Mouse (Mus musculus): ENCODE results near the gene Spag16. TPM values are rescaled to one million over a fixed set of nuclear protein-coding genes. Genes with fewer than 3 reads are reported as not detected.

Gene Spag16
- polyA plus RNA-seq, 1 experiment from 2014 or later: 1.9 TPM

GRCm38 (mm10) chr1:70116212-70116982, 289.6 kb downstream of the Spag16 start:
- Histone ChIP-seq H3K4me1 (ENCODE audit: control insufficient read depth, insufficient read depth, low read length) (no peaks in the 10 kb centered on the region), H3K27me3 (ENCODE audit: control insufficient read depth, insufficient read depth, low read length) (no peaks in the 10 kb centered on the region), H3K27ac (replicated peaks; ENCODE audit: low read depth, low read length) (no peak overlapping the region), H3K36me3 (replicated peaks; ENCODE audit: control insufficient read depth, insufficient read depth, low read depth, low read length) (no peaks in the 10 kb centered on the region), H3K4me2 (ENCODE audit: low read depth, low read length) (no peak overlapping the region), H3K9ac (replicated peaks; ENCODE audit: low read length) (no peak overlapping the region), H3K9me3 (replicated peaks; ENCODE audit: control insufficient read depth, low read length) (no peaks in the 10 kb centered on the region), H3K4me3 (ENCODE audit: low read depth, low read length) (no peak overlapping the region)
- 77% methylated on average over 4 of the region's 4 CpGs for WGBS
- DNase-seq (ENCODE audit: low spot score) (no peak), ATAC-seq (replicated peaks; ENCODE audit: insufficient number of reproducible peaks, low FRiP score, low TSS enrichment, low read depth) (no peak)

- H3K4me1 ChIP-seq (ENCODE audit: control insufficient read depth, insufficient read depth, low read length): no peaks in the 10 kb centered on the region
Observed at GRCm38 (mm10) chr1:70128035-70128434, 301.3 kb downstream of the Spag16 start.

DNA sequence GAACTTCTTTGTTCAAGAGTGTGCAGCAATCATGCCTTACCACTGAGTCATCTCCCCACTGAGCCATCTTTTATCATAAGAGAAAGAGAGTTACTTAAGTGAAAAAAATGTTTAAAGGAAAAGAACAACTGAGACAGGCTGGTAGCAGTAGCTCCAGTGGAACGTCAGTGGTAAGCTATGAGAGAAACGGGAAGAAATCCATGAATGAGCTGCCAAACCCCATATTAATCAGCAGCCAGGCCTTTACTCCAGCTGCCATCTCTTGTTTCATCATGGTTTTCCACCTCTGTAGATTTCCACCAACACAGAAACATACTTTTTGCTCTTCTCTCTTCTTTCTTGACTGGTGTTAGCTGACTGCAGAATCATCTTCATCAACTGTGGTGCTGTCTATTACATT, 308.8 kb downstream of the Spag16 start:
- Histone ChIP-seq H3K27ac (replicated peaks; ENCODE audit: low read depth, low read length) (no peak overlapping the region), H3K9ac (replicated peaks; ENCODE audit: low read length) (no peak overlapping the region), H3K27me3 (ENCODE audit: control insufficient read depth, insufficient read depth, low read length) (no peaks in the 10 kb centered on the region), H3K9me3 (replicated peaks; ENCODE audit: control insufficient read depth, low read length) (no peaks in the 10 kb centered on the region), H3K4me1 (ENCODE audit: control insufficient read depth, insufficient read depth, low read length) (no peaks in the 10 kb centered on the region), H3K36me3 (replicated peaks; ENCODE audit: control insufficient read depth, insufficient read depth, low read depth, low read length) (no peaks in the 10 kb centered on the region), H3K4me3 (ENCODE audit: low read depth, low read length) (no peak overlapping the region), H3K4me2 (ENCODE audit: low read depth, low read length) (no peak overlapping the region)
- WGBS: 81% methylated on average over 2 of the region's 2 CpGs
- no peak for ATAC-seq (replicated peaks; ENCODE audit: insufficient number of reproducible peaks, low FRiP score, low TSS enrichment, low read depth)
- no peak for DNase-seq (ENCODE audit: low spot score)

More at GRCm38 (mm10) chr1:70128035-70128434, 301.3 kb downstream of the Spag16 start:
- H3K9ac ChIP-seq (replicated peaks; ENCODE audit: low read length): no peak overlapping the region
- H3K36me3 ChIP-seq (replicated peaks; ENCODE audit: control insufficient read depth, insufficient read depth, low read depth, low read length): no peaks in the 10 kb centered on the region
- H3K27me3 ChIP-seq (ENCODE audit: control insufficient read depth, insufficient read depth, low read length): no peaks in the 10 kb centered on the region
- 62% methylated on average over 2 of the region's 2 CpGs for WGBS
- H3K27ac ChIP-seq (replicated peaks; ENCODE audit: low read depth, low read length): no peak overlapping the region
- H3K4me2 ChIP-seq (ENCODE audit: low read depth, low read length): no peak overlapping the region
- H3K9me3 ChIP-seq (replicated peaks; ENCODE audit: control insufficient read depth, low read length): no peaks in the 10 kb centered on the region
- no peak overlapping the region for H3K4me3 ChIP-seq (ENCODE audit: low read depth, low read length)
- ATAC-seq (replicated peaks; ENCODE audit: insufficient number of reproducible peaks, low FRiP score, low TSS enrichment, low read depth): no peak
- peak; percentile 25 for DNase-seq (ENCODE audit: low spot score)

DNA sequence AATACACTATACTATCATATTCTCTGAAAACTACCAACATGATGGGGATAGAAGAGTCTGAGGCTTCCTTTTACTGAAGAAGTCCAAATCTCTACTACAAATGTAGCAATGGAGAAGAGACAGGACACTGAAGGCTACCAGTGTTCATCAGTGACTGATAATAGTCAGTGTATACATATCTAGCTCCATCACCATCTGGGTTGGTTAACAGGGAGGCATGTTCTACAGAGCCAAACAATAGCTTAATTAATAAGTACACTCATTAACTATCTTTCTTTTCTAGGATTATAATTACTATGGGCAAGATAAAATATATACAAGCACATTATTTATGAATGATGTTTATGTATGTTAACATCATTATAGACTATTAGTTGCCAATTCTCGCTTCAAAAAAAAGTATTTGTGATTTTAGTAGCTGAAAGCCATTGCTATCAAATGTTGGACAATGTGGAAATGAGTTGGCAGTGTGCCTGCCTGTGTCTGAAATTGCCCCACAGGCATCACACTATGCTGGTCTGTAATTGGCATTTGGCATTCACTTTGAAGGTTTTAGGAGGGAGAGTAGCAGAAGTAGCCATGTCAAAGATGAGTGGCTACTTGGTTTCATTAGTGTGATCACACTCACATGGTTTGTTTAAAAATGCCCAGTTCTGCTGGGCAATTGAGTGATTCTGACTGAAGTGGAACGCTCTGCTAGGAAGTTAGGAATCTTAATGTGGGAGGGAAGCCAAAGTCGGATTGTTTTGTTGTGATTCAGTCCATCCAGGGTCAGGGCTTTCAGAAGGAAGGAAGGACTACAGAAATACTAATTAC, 338.8 kb downstream of the Spag16 start:
- Histone ChIP-seq H3K9ac (replicated peaks; ENCODE audit: low read length) (no peak overlapping the region), H3K36me3 (replicated peaks; ENCODE audit: control insufficient read depth, insufficient read depth, low read depth, low read length) (no peaks in the 10 kb centered on the region), H3K4me2 (ENCODE audit: low read depth, low read length) (no peak overlapping the region), H3K27ac (replicated peaks; ENCODE audit: low read depth, low read length) (no peak overlapping the region), H3K4me3 (ENCODE audit: low read depth, low read length) (no peak overlapping the region), H3K4me1 (ENCODE audit: control insufficient read depth, insufficient read depth, low read length) (no peaks in the 10 kb centered on the region), H3K27me3 (ENCODE audit: control insufficient read depth, insufficient read depth, low read length) (no peaks in the 10 kb centered on the region), H3K9me3 (replicated peaks; ENCODE audit: control insufficient read depth, low read length) (no peaks in the 10 kb centered on the region)
- WGBS: 77% methylated on average over 3 of the region's 3 CpGs
- ATAC-seq (replicated peaks; ENCODE audit: insufficient number of reproducible peaks, low FRiP score, low TSS enrichment, low read depth): no peak
- no peak for DNase-seq (ENCODE audit: low spot score)

GRCm38 (mm10) chr1:70180123-70180741, 353.5 kb downstream of the Spag16 start:
- Histone ChIP-seq H3K36me3 (replicated peaks; ENCODE audit: control insufficient read depth, insufficient read depth, low read depth, low read length) (no peaks in the 10 kb centered on the region), H3K9me3 (replicated peaks; ENCODE audit: control insufficient read depth, low read length) (no peaks in the 10 kb centered on the region), H3K9ac (replicated peaks; ENCODE audit: low read length) (no peak overlapping the region), H3K4me2 (ENCODE audit: low read depth, low read length) (no peak overlapping the region), H3K4me3 (ENCODE audit: low read depth, low read length) (no peak overlapping the region), H3K4me1 (ENCODE audit: control insufficient read depth, insufficient read depth, low read length) (no peaks in the 10 kb centered on the region), H3K27me3 (ENCODE audit: control insufficient read depth, insufficient read depth, low read length) (no peaks in the 10 kb centered on the region), H3K27ac (replicated peaks; ENCODE audit: low read depth, low read length) (no peak overlapping the region)
- no peak for DNase-seq (ENCODE audit: low spot score)
- 73% methylated on average over 4 of the region's 4 CpGs for WGBS
- no peak for ATAC-seq (replicated peaks; ENCODE audit: insufficient number of reproducible peaks, low FRiP score, low TSS enrichment, low read depth)

- ATAC-seq (replicated peaks; ENCODE audit: insufficient number of reproducible peaks, low FRiP score, low TSS enrichment, low read depth) (no peak), DNase-seq (ENCODE audit: low spot score) (no peak)
- H3K9ac ChIP-seq (replicated peaks; ENCODE audit: low read length): no peak overlapping the region
- WGBS: 64% methylated on average over 9 of the region's 9 CpGs
- no peak overlapping the region for H3K4me2 ChIP-seq (ENCODE audit: low read depth, low read length)
- H3K27ac ChIP-seq (replicated peaks; ENCODE audit: low read depth, low read length): no peak overlapping the region
- no peaks in the 10 kb centered on the region for H3K9me3 ChIP-seq (replicated peaks; ENCODE audit: control insufficient read depth, low read length)
- no peaks in the 10 kb centered on the region for H3K4me1 ChIP-seq (ENCODE audit: control insufficient read depth, insufficient read depth, low read length)
- H3K36me3 ChIP-seq (replicated peaks; ENCODE audit: control insufficient read depth, insufficient read depth, low read depth, low read length): no peaks in the 10 kb centered on the region
- H3K4me3 ChIP-seq (ENCODE audit: low read depth, low read length): no peak overlapping the region
- H3K27me3 ChIP-seq (ENCODE audit: control insufficient read depth, insufficient read depth, low read length): no peaks in the 10 kb centered on the region
Observed at GRCm38 (mm10) chr1:70264815-70265214, 438.0 kb downstream of the Spag16 start.

DNA sequence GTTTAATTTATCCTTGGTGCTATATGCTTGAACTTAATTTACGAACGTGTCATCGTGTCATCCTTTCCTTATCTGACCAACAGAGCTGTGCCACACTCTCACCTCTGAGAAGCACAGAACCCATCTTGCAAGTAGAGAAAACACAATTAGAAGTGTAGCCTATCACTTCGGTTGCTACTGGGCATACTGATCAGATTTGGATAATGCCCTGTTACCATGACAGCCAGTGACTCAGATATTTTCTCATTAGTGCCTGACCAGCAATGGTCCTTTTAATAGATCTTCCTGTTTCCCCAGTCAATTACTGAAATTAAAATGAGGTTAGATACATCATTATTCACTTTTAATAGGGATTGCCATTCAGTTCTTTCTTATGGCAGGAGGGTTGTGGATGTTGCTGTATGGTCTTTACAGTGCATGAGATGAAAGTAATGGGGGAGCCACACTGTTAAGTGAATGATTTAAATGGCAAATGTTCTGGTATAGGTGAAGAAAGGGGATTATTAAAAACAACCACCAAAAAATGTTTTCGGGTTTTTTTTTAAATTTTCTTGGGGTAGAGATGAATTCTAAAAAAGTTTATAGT, 439.2 kb downstream of the Spag16 start:
- no peak for DNase-seq (ENCODE audit: low spot score)
- Histone ChIP-seq H3K4me2 (ENCODE audit: low read depth, low read length) (no peak overlapping the region), H3K27me3 (ENCODE audit: control insufficient read depth, insufficient read depth, low read length) (no peaks in the 10 kb centered on the region), H3K4me3 (ENCODE audit: low read depth, low read length) (no peak overlapping the region), H3K4me1 (ENCODE audit: control insufficient read depth, insufficient read depth, low read length) (no peaks in the 10 kb centered on the region), H3K9me3 (replicated peaks; ENCODE audit: control insufficient read depth, low read length) (no peaks in the 10 kb centered on the region), H3K9ac (replicated peaks; ENCODE audit: low read length) (no peak overlapping the region), H3K36me3 (replicated peaks; ENCODE audit: control insufficient read depth, insufficient read depth, low read depth, low read length) (no peaks in the 10 kb centered on the region), H3K27ac (replicated peaks; ENCODE audit: low read depth, low read length) (no peak overlapping the region)
- ATAC-seq (replicated peaks; ENCODE audit: insufficient number of reproducible peaks, low FRiP score, low TSS enrichment, low read depth): no peak
- 88% methylated on average over 5 of the region's 5 CpGs for WGBS

Measured in embryonic facial prominence, embryonic 11.5 days (tissue).